Mouse (Mus musculus): Measurements from ENCODE around the gene Snrpd3. TPM values are rescaled to one million over a fixed set of nuclear protein-coding genes. Genes with fewer than 3 reads are reported as not detected.

The Snrpd3 gene
- polyA plus RNA-seq, 1 experiment from 2014 or later: 70.2 TPM

DNA sequence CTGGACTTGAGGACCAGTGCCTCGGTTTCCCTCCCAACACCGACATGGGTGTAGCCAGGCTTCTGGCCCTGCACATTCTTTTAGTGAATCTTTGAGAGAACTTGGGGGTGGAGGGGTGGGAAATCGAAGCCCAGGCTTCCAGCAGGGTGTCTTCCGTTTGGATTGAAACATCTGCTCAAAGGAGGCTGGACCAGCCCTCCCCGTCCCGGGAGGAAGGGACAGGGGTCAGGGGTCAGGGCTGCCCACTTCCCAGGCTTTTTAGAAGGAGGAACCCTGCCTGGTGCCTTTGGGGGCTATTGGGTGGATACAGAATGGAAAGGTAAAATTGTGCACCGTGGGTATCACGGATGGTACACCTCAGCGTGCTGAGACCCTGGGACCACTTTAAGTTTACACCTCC is 54.6 kb downstream of the Snrpd3 start:
- H3K27me3 ChIP-seq (ENCODE audit: control insufficient read depth, insufficient read depth, low read length): no peaks in the 10 kb centered on the region
- H3K27ac ChIP-seq (replicated peaks): no peak overlapping the region
- no peak overlapping the region for H3K4me2 ChIP-seq (replicated peaks; ENCODE audit: low read depth)
- no peak overlapping the region for H3K9ac ChIP-seq (ENCODE audit: low read length)
- 46% methylated on average over 9 of the region's 9 CpGs for WGBS
- H3K9me3 ChIP-seq (ENCODE audit: control insufficient read depth, low read length): no peaks in the 10 kb centered on the region
- H3K4me3 ChIP-seq (ENCODE audit: low read depth, low read length): no peak overlapping the region
- no peak for DNase-seq (ENCODE audit: low spot score)
- H3K4me1 ChIP-seq (replicated peaks; ENCODE audit: control insufficient read depth, insufficient read depth): no peaks in the 10 kb centered on the region
- ATAC-seq (ENCODE audit: low FRiP score, low TSS enrichment): no peak
- H3K36me3 ChIP-seq (ENCODE audit: control insufficient read depth, insufficient read depth, low read length): no peaks in the 10 kb centered on the region
- no peak for TF ChIP-seq CTCF (IDR thresholded peaks at IDR 0.05; ENCODE audit: low read depth)
- TF ChIP-seq EP300 (optimal IDR thresholded peaks at IDR 0.05): no peak

DNA sequence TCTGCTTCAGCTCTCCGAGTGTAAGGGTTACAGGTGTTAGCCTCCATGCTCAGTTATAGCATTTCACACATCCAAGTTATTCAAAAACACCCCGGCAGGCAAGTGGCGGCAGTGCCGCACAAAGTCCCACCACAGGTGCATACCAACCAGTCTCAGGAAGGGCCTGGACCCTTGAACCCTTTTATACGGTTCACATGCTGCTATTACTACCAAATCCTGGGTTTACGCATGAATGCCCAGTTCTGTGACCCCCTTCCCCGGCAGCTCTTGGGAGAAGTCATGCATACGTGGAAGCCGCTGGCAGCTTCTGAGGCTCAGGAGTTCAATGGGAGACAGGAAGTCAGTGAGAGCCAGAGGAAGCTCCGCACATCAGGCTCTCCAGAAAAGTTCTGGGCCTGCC is 55.8 kb downstream of the Snrpd3 start:
- Histone ChIP-seq H3K36me3 (ENCODE audit: control insufficient read depth, insufficient read depth, low read length) (no peaks in the 10 kb centered on the region), H3K9me3 (ENCODE audit: control insufficient read depth, low read length) (no peaks in the 10 kb centered on the region), H3K4me1 (replicated peaks; ENCODE audit: control insufficient read depth, insufficient read depth) (no peaks in the 10 kb centered on the region), H3K9ac (ENCODE audit: low read length) (no peak overlapping the region), H3K27ac (replicated peaks) (no peak overlapping the region), H3K4me3 (ENCODE audit: low read depth, low read length) (no peak overlapping the region), H3K27me3 (ENCODE audit: control insufficient read depth, insufficient read depth, low read length) (no peaks in the 10 kb centered on the region), H3K4me2 (replicated peaks; ENCODE audit: low read depth) (no peak overlapping the region)
- DNase-seq (ENCODE audit: low spot score): no peak
- ATAC-seq (ENCODE audit: low FRiP score, low TSS enrichment): no peak
- no peak for TF ChIP-seq EP300 (optimal IDR thresholded peaks at IDR 0.05)
- TF ChIP-seq CTCF (IDR thresholded peaks at IDR 0.05; ENCODE audit: low read depth): no peak
- 78% methylated on average over 10 of the region's 10 CpGs for WGBS

DNA sequence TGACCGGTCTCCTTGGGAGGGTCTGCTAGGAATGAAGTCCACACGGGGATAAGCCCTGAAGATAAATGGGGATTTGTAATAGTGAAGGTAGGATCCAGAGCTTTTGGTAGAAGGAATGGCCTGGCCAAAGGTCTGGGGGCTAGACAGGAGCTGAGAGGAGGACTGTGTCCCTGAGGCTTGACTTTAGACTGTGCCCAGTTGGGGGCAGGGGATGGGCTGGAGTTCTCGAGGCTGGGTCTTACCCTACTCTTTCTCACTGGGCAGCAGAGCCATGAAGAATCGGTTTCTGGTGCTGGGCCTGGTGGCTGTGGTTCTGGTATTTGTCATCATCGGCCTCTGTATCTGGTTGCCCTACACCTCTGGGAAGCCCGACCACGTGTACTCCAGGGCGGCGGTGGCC is 56.6 kb downstream of the Snrpd3 start:
- H3K4me2 ChIP-seq (replicated peaks; ENCODE audit: low read depth): no peak overlapping the region
- no peaks in the 10 kb centered on the region for H3K36me3 ChIP-seq (ENCODE audit: control insufficient read depth, insufficient read depth, low read length)
- no peaks in the 10 kb centered on the region for H3K27me3 ChIP-seq (ENCODE audit: control insufficient read depth, insufficient read depth, low read length)
- DNase-seq (ENCODE audit: low spot score): no peak
- no peak for ATAC-seq (ENCODE audit: low FRiP score, low TSS enrichment)
- H3K4me3 ChIP-seq (ENCODE audit: low read depth, low read length): no peak overlapping the region
- no peak for TF ChIP-seq CTCF (IDR thresholded peaks at IDR 0.05; ENCODE audit: low read depth)
- no peak for TF ChIP-seq EP300 (optimal IDR thresholded peaks at IDR 0.05)
- H3K9me3 ChIP-seq (ENCODE audit: control insufficient read depth, low read length): no peaks in the 10 kb centered on the region
- no peaks in the 10 kb centered on the region for H3K4me1 ChIP-seq (replicated peaks; ENCODE audit: control insufficient read depth, insufficient read depth)
- H3K27ac ChIP-seq (replicated peaks): no peak overlapping the region
- WGBS: 85% methylated on average over 9 of the region's 9 CpGs
- H3K9ac ChIP-seq (ENCODE audit: low read length): no peak overlapping the region

DNA sequence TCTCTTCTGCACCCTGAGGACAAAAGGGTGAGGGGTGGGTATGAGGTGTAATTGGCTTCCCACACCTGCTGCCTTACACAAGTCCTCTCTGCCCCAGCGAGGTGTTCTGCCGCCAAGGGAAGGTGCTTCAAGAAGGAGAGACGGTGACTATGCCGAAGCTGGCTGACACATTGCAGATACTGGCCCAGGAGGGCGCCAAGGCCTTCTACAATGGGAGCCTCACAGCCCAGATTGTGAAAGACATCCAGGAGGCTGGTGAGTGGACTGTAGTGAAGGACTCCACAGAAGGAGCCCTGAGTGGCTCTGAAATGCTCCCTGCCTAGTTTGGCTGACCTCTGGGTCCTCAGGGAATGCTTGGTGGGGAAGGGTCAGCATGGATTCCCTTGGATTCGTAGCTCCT is 61.8 kb downstream of the Snrpd3 start:
- no peak overlapping the region for H3K9ac ChIP-seq (ENCODE audit: low read length)
- no peaks in the 10 kb centered on the region for H3K36me3 ChIP-seq (ENCODE audit: control insufficient read depth, insufficient read depth, low read length)
- no peaks in the 10 kb centered on the region for H3K4me1 ChIP-seq (replicated peaks; ENCODE audit: control insufficient read depth, insufficient read depth)
- no peak for TF ChIP-seq EP300 (optimal IDR thresholded peaks at IDR 0.05)
- TF ChIP-seq CTCF (IDR thresholded peaks at IDR 0.05; ENCODE audit: low read depth): no peak
- H3K4me2 ChIP-seq (replicated peaks; ENCODE audit: low read depth): no peak overlapping the region
- DNase-seq (ENCODE audit: low spot score) (no peak), ATAC-seq (ENCODE audit: low FRiP score, low TSS enrichment) (no peak)
- H3K27me3 ChIP-seq (ENCODE audit: control insufficient read depth, insufficient read depth, low read length): no peaks in the 10 kb centered on the region
- WGBS: 83% methylated on average over 6 of the region's 6 CpGs
- no peak overlapping the region for H3K4me3 ChIP-seq (ENCODE audit: low read depth, low read length)
- no peaks in the 10 kb centered on the region for H3K9me3 ChIP-seq (ENCODE audit: control insufficient read depth, low read length)
- H3K27ac ChIP-seq (replicated peaks): no peak overlapping the region

DNA sequence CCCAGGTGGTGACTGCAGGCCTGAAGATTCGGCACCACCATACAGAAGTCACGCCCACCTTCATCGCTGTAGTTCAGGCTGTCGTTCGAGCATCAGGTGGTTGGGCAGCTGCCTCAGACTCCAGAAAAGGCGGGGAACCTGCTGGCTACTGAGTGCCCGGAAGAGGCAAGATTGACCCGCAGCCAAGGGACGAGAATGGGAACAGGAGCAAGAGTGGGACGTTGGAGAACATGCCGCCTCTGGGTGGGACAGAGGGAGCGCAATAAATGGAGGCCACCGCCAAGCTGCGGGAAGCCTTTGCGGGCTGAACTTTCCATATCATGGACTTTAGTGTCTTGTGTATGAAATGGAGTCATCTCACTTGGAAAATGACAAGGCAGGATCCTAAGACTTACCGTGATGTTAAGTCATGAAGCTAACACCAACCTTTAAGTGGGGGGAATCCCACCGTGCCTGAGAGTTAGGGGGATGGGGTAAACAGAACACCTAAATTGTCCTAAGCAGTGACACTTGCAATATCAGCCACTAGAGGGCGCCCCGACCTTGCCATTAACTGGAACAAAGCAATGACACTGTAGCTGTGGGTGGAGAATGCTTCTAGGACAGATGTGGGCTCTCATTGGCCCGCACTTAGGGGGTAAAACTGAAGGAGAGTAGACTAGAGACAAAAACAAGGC is 68.7 kb downstream of the Snrpd3 start:
- WGBS: 17% methylated on average over 20 of the region's 20 CpGs
- no peak overlapping the region for H3K4me2 ChIP-seq (replicated peaks; ENCODE audit: low read depth)

DNA sequence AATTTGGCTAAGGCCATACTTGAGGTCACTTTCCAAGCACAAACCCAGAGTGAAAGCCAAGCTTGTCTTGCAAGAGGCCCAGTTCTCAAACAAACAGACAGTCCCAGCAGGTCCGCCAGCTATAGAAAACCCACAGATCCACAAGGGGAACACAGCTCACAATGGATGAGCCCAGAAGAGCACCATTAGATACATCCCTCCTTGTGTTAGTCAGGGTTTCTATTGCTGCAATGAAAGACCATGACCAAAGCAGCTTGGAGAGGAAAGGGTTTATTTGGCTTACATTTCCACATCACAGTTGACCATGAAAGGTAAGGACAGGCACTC is 69.2 kb downstream of the Snrpd3 start:
- DNase-seq (ENCODE audit: low spot score): no peak
- no peaks in the 10 kb centered on the region for H3K9me3 ChIP-seq (ENCODE audit: control insufficient read depth, low read length)
- no peaks in the 10 kb centered on the region for H3K27me3 ChIP-seq (ENCODE audit: control insufficient read depth, insufficient read depth, low read length)
- H3K36me3 ChIP-seq (ENCODE audit: control insufficient read depth, insufficient read depth, low read length): no peaks in the 10 kb centered on the region
- no peak overlapping the region for H3K4me3 ChIP-seq (ENCODE audit: low read depth, low read length)
- no peak overlapping the region for H3K9ac ChIP-seq (ENCODE audit: low read length)
- H3K27ac ChIP-seq (replicated peaks): no peak overlapping the region; the same call in 1 of the 2 replicates
- H3K4me1 ChIP-seq (replicated peaks; ENCODE audit: control insufficient read depth, insufficient read depth): 0 out of 2 replicates have a peak, but pooled peaks cover 2% of the 10 kb centered on the region
- ATAC-seq (ENCODE audit: low FRiP score, low TSS enrichment): no peak
- TF ChIP-seq CTCF (IDR thresholded peaks at IDR 0.05; ENCODE audit: low read depth) (no peak), EP300 (optimal IDR thresholded peaks at IDR 0.05) (no peak)
- no peak overlapping the region for H3K4me2 ChIP-seq (replicated peaks; ENCODE audit: low read depth)
- 79% methylated on average over 1 of the region's 1 CpGs for WGBS

More for the DNA sequence above, 68.7 kb downstream of the Snrpd3 start:
- Histone ChIP-seq H3K9ac (ENCODE audit: low read length) (no peak overlapping the region), H3K27ac (replicated peaks) (no peak overlapping the region; the same call in 1 of the 2 replicates), H3K27me3 (ENCODE audit: control insufficient read depth, insufficient read depth, low read length) (no peaks in the 10 kb centered on the region), H3K4me1 (replicated peaks; ENCODE audit: control insufficient read depth, insufficient read depth) (0 out of 2 replicates have a peak, but pooled peaks cover 2% of the 10 kb centered on the region), H3K36me3 (ENCODE audit: control insufficient read depth, insufficient read depth, low read length) (no peaks in the 10 kb centered on the region), H3K4me3 (ENCODE audit: low read depth, low read length) (no peak overlapping the region), H3K9me3 (ENCODE audit: control insufficient read depth, low read length) (no peaks in the 10 kb centered on the region)
- peak; percentile 84 for DNase-seq (ENCODE audit: low spot score)
- ATAC-seq (ENCODE audit: low FRiP score, low TSS enrichment): peak; percentile 69
- TF ChIP-seq CTCF (IDR thresholded peaks at IDR 0.05; ENCODE audit: low read depth) (peak; percentile 99), EP300 (optimal IDR thresholded peaks at IDR 0.05) (no peak)

Other genes with a start within 250 kb of the Snrpd3 start
- gene Adora2a, start 200.7 kb upstream of the Snrpd3 start, polyA plus RNA-seq (2015; fragmentation: Nextera tagmentation; extraction: Ambion mirVana): 0.82 and 1.3 TPM in 2 replicates
- gene Upb1, start 116.4 kb upstream of the Snrpd3 start, polyA plus RNA-seq (2015; fragmentation: Nextera tagmentation; extraction: Ambion mirVana): 3.8 and 5.3 TPM in 2 replicates
- 14.6 and 14.9 TPM in 2 replicates for gene Gucd1, start 421 bp downstream of the Snrpd3 start, polyA plus RNA-seq (2015; fragmentation: Nextera tagmentation; extraction: Ambion mirVana)
- gene Lrrc75b, start 42.8 kb downstream of the Snrpd3 start, polyA plus RNA-seq (2015; fragmentation: Nextera tagmentation; extraction: Ambion mirVana): 0.73 and 0.93 TPM in 2 replicates
- gene Ggt1, start 44.1 kb downstream of the Snrpd3 start, polyA plus RNA-seq (2015; fragmentation: Nextera tagmentation; extraction: Ambion mirVana): 1.9 and 2.1 TPM in 2 replicates
- 2.6 and 2.8 TPM in 2 replicates for gene Ggt5, start 71.8 kb downstream of the Snrpd3 start, polyA plus RNA-seq (2015; fragmentation: Nextera tagmentation; extraction: Ambion mirVana)
- gene Susd2, start 126.5 kb downstream of the Snrpd3 start, polyA plus RNA-seq (2015; fragmentation: Nextera tagmentation; extraction: Ambion mirVana): 12.2 and 14.1 TPM in 2 replicates
- gene Cabin1, start 246.8 kb downstream of the Snrpd3 start, polyA plus RNA-seq (2015; fragmentation: Nextera tagmentation; extraction: Ambion mirVana): 13.9 and 14.7 TPM in 2 replicates